Mouse (Mus musculus) myocyte (in vitro differentiated cells): Measurements from ENCODE around the gene Gm13288. TPM values are rescaled to one million over a fixed set of nuclear protein-coding genes. Genes with fewer than 3 reads are reported as not detected.
A peak's percentile ranks its signal among the peaks of the same experiment; 100 is the strongest.
"Not testable (repeated sequence)": the region's sequence is repeated elsewhere in the genome, so short reads cannot be mapped to it uniquely, and the experiment has no call there.

ENCODE experiments used
- H3K27me3 ChIP-seq: one replicate; pipeline ENCODE4 v1.6.1; 2011; ENCODE audit not compliant: control insufficient read depth, insufficient read depth, insufficient read length
- H3K36me3 ChIP-seq: one replicate; pipeline ENCODE4 v1.6.1; 2011; ENCODE audit not compliant: control insufficient read depth, insufficient read depth
- H3K4me2 ChIP-seq: one replicate; pipeline ENCODE4 v1.6.1; 2011; ENCODE audit warnings: low read depth, control low read depth
- H3K4me3 ChIP-seq: one replicate; pipeline ENCODE4 v1.5.1; 2011; ENCODE audit warnings: mild to moderate bottlenecking, control low read depth, moderate library complexity
- H3K79me2 ChIP-seq: one replicate; pipeline ENCODE4 v1.6.1; 2011; ENCODE audit not compliant: control insufficient read depth, insufficient read depth
- H3ac ChIP-seq: one replicate; pipeline ENCODE4 v1.6.1; 2011; ENCODE audit not compliant: control insufficient read depth, insufficient read length
- polyA plus RNA-seq: library from polyadenylated mRNA; unstranded; fragments of >200 nt; fragmentation: generic; extraction: Trizol; gene quantifications from one replicate; pipeline ENCODE4 v1.2.1, GENCODE M21; 2012; ENCODE audit warnings: missing spikeins

The Gm13288 gene
- 0.14 TPM for polyA plus RNA-seq

GRCm38 (mm10) chr4:88805231-88805630, at the start of gene Gm13288:
TSS of gene Gm13288 (plus strand) at chr4:88805531.
- H3K36me3 ChIP-seq, H3K4me2 ChIP-seq, H3ac ChIP-seq, H3K79me2 ChIP-seq, H3K4me3 ChIP-seq, H3K27me3 ChIP-seq: not testable (repeated sequence)

- H3K36me3 ChIP-seq, H3K79me2 ChIP-seq, H3K27me3 ChIP-seq, H3ac ChIP-seq, H3K4me3 ChIP-seq: not testable (repeated sequence)
- peak overlapping the region; percentile 55 for H3K4me2 ChIP-seq
Observed at GRCm38 (mm10) chr4:88756581-88757513, 48.5 kb upstream of the Gm13288 start.

GRCm38 (mm10) chr4:88757628-88758031, 47.7 kb upstream of the Gm13288 start:
- H3K36me3 ChIP-seq, H3K79me2 ChIP-seq, H3K27me3 ChIP-seq, H3ac ChIP-seq, H3K4me2 ChIP-seq, H3K4me3 ChIP-seq: not testable (repeated sequence)

DNA sequence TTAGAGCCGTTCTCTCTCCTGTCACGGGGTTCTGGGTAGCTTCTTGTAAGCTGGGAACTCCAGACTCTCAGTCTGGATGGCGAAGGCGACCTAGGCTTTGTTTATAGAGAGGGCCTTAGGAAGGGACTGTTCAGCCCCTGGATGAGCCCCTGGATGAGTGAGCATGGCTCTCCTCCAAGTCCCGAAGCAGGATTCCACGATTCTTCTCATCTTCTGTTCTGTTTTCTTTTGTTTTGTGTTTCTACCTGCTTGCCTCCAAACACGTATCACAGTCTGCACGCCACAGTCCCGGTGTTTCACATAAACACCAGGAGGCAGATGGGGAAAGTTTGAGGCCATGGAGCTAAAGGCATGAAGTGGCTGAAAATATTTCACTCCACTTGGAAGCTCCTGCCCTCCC, 46.6 kb upstream of the Gm13288 start:
- H3ac ChIP-seq, H3K27me3 ChIP-seq, H3K4me3 ChIP-seq, H3K79me2 ChIP-seq, H3K36me3 ChIP-seq, H3K4me2 ChIP-seq: not testable (repeated sequence)

DNA sequence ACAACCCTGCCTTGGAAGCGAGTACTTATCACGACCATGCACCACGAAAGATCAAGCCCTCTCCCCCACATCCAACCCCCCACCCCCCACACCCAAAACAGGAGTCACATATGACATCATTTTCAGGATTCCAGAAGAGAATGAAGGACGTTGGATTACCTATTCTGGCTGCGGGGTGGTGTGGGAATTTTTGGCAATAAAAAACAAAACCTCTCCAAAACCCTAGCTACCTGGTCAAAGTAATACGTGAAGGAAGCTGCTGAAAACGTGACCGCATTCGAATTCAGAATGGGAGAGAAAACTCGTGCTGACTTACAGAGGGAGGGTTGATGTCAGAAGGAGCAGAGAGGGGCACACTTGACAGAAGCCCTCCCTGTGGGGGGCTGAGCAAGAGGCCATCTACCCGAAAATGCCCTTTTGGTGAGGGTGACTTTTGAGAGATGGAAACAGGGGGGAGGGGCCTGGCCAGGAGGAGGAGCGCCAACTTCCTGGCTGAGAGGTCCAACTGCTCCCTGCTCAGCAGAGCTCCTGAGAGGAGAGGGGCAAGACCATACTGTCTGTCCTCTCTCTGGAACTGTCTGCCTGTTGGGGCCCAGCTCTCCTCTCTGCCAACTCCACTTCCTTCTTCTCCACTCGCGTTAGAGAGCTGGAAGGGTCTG, 45.6 kb upstream of the Gm13288 start, which contains the start of gene Gm13283:
TSS of gene Gm13283 (plus strand) at position 510 of the 659 bp plus-strand sequence.
- H3K27me3 ChIP-seq, H3K36me3 ChIP-seq, H3K79me2 ChIP-seq, H3ac ChIP-seq, H3K4me3 ChIP-seq: not testable (repeated sequence)
- peak within 1 kb of the TSS; percentile 47 for H3K4me2 ChIP-seq

GRCm38 (mm10) chr4:88760431-88760830, 44.9 kb upstream of the Gm13288 start:
- not testable (repeated sequence) for H3K79me2 ChIP-seq, H3K27me3 ChIP-seq, H3K4me3 ChIP-seq, H3K36me3 ChIP-seq, H3K4me2 ChIP-seq, H3ac ChIP-seq

- not testable (repeated sequence) for H3K4me3 ChIP-seq, H3K79me2 ChIP-seq, H3ac ChIP-seq
Observed at GRCm38 (mm10) chr4:88761776-88762175, 43.6 kb upstream of the Gm13288 start.

DNA sequence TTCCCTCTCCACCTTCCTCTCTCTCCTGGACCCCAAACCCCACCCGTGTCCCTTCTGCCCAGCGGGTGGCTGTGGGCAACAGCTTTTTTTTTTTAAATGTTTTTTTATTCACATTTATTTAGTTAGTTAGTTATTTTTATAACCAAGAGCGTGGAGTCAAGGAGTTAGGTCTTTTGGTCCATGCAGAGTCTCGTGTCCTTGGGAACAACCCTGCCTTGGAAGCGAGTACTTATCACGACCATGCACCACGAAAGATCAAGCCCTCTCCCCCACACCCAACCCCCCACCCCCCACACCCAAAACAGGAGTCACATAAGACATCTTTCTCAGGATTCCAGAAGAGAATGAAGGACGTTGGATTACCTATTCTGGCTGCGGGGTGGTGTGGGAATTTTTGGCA, 43.0 kb upstream of the Gm13288 start:
- H3K79me2 ChIP-seq, H3ac ChIP-seq, H3K4me2 ChIP-seq, H3K4me3 ChIP-seq, H3K36me3 ChIP-seq, H3K27me3 ChIP-seq: not testable (repeated sequence)

More at GRCm38 (mm10) chr4:88761776-88762175, 43.6 kb upstream of the Gm13288 start:
- not testable (repeated sequence) for H3K27me3 ChIP-seq, H3K4me2 ChIP-seq, H3K36me3 ChIP-seq

DNA sequence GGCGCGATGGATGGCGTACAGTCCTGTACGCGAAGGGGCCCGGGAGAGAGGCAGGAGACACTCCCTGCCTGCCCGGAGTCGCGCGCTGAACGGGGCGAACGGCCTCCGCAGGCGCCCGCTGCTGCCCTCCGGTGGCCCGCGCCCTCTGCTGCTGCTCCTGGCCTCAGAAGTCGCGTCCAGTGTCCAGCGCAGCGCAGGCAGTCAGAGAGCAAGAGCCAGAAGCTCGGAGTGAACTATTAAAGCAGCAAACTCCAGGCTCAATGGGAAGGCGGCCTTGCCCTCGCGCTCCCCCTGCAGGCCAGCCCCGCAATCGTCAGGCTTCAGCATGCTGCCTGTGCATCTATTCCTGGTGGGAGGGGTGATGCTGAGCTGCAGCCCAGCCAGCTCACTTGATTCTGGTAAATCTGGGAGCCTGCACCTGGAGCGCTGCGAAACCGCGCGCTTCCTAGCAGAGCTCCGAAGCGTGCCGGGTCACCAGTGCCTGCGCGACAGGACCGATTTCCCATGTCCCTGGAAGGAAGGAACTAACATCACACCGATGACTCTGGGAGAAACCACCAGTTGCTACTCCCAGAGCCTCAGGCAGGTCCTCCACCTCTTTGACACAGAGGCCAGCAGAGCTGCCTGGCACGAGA, 41.8 kb upstream of the Gm13288 start:
- not testable (repeated sequence) for H3K4me2 ChIP-seq, H3ac ChIP-seq, H3K4me3 ChIP-seq, H3K79me2 ChIP-seq, H3K27me3 ChIP-seq, H3K36me3 ChIP-seq

GRCm38 (mm10) chr4:88773534-88773933, 31.8 kb upstream of the Gm13288 start, which contains the start of gene Gm13290:
TSS of gene Gm13290 (plus strand) at chr4:88773834.
- H3K36me3 ChIP-seq, H3ac ChIP-seq, H3K4me3 ChIP-seq, H3K4me2 ChIP-seq, H3K79me2 ChIP-seq, H3K27me3 ChIP-seq: not testable (repeated sequence)

DNA sequence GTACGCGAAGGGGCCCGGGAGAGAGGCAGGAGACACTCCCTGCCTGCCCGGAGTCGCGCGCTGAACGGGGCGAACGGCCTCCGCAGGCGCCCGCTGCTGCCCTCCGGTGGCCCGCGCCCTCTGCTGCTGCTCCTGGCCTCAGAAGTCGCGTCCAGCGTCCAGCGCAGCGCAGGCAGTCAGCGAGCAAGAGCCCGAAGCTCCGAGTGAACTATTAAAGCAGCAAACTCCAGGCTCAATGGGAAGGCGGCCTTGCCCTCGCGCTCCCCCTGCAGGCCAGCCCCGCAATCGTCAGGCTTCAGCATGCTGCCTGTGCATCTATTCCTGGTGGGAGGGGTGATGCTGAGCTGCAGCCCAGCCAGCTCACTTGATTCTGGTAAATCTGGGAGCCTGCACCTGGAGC, 28.7 kb upstream of the Gm13288 start, which contains the start of gene Gm13289:
TSS of gene Gm13289 (plus strand) at position 301 of the 400 bp plus-strand sequence.
- H3K36me3 ChIP-seq, H3K4me3 ChIP-seq, H3K79me2 ChIP-seq: not testable (repeated sequence)

GRCm38 (mm10) chr4:88779550-88779949, 25.8 kb upstream of the Gm13288 start, which contains the start of gene Gm13272:
TSS of gene Gm13272 (plus strand) at chr4:88779850.
- not testable (repeated sequence) for H3K79me2 ChIP-seq, H3K36me3 ChIP-seq, H3ac ChIP-seq, H3K4me2 ChIP-seq, H3K27me3 ChIP-seq, H3K4me3 ChIP-seq

More for the DNA sequence above, 28.7 kb upstream of the Gm13288 start, which contains the start of gene Gm13289:
- not testable (repeated sequence) for H3K27me3 ChIP-seq, H3ac ChIP-seq, H3K4me2 ChIP-seq
